Mouse (Mus musculus): Measurements from ENCODE around the gene Zfp449. TPM values are rescaled to one million over a fixed set of nuclear protein-coding genes. Genes with fewer than 3 reads are reported as not detected.

Gene Zfp449
- polyA plus RNA-seq, 1 experiment from 2014 or later: 5.1 TPM

- ATAC-seq: no peak
- Histone ChIP-seq H3K36me3 (no peaks in the 10 kb centered on the region), H3K4me3 (replicated peaks) (no peak overlapping the region), H3K4me1 (replicated peaks) (no peaks in the 10 kb centered on the region), H3K27ac (no peak overlapping the region), H3K9ac (replicated peaks) (no peak overlapping the region), H3K9me3 (no peaks in the 10 kb centered on the region), H3K27me3 (no peaks in the 10 kb centered on the region), H3K4me2 (replicated peaks) (no peak overlapping the region)
- WGBS: 34% methylated on average over 2 of the region's 2 CpGs
These were observed 58.4 kb downstream of the Zfp449 start for GRCm38 (mm10) chrX:56404646-56405045.

- Histone ChIP-seq H3K36me3 (no peaks in the 10 kb centered on the region), H3K4me2 (replicated peaks) (no peak overlapping the region), H3K27me3 (no peaks in the 10 kb centered on the region), H3K4me3 (replicated peaks) (no peak overlapping the region), H3K9ac (replicated peaks) (no peak overlapping the region), H3K27ac (no peak overlapping the region), H3K4me1 (replicated peaks) (no peaks in the 10 kb centered on the region), H3K9me3 (no peaks in the 10 kb centered on the region)
- no peak for ATAC-seq
- WGBS: 64% methylated on average over 1 of the region's 1 CpGs
These were observed 59.3 kb downstream of the Zfp449 start for GRCm38 (mm10) chrX:56405482-56405881.

- Histone ChIP-seq H3K27ac (no peak overlapping the region), H3K4me2 (replicated peaks) (no peak overlapping the region), H3K4me3 (replicated peaks) (no peak overlapping the region), H3K4me1 (replicated peaks) (no peaks in the 10 kb centered on the region), H3K27me3 (no peaks in the 10 kb centered on the region), H3K36me3 (no peaks in the 10 kb centered on the region), H3K9ac (replicated peaks) (no peak overlapping the region), H3K9me3 (no peaks in the 10 kb centered on the region)
- ATAC-seq: no peak
- WGBS: 75% methylated on average over 5 of the region's 5 CpGs
These were observed 59.9 kb downstream of the Zfp449 start for GRCm38 (mm10) chrX:56406128-56406527.

Other genes with a start within 250 kb of the Zfp449 start
- 0.34 and 0.47 TPM in 2 replicates for gene 3830403N18Rik, start 209.8 kb upstream of the Zfp449 start, polyA plus RNA-seq (2015; fragmentation: Nextera tagmentation; extraction: Ambion mirVana)
- gene Gm773, start 133.5 kb upstream of the Zfp449 start, polyA plus RNA-seq (2015; fragmentation: Nextera tagmentation; extraction: Ambion mirVana): not detected in 2 replicates
- gene Smim10l2a, start 28.2 kb downstream of the Zfp449 start, polyA plus RNA-seq (2015; fragmentation: Nextera tagmentation; extraction: Ambion mirVana): 15.0 and 15.1 TPM in 2 replicates
- 1.3 and 2.8 TPM in 2 replicates for gene Gm2174, start 101.6 kb downstream of the Zfp449 start, polyA plus RNA-seq (2015; fragmentation: Nextera tagmentation; extraction: Ambion mirVana)
- gene Ints6l, start 108.5 kb downstream of the Zfp449 start, polyA plus RNA-seq (2015; fragmentation: Nextera tagmentation; extraction: Ambion mirVana): 22.7 and 23.0 TPM in 2 replicates
- not detected in 2 replicates for gene Gm10477, start 178.3 kb downstream of the Zfp449 start, polyA plus RNA-seq (2015; fragmentation: Nextera tagmentation; extraction: Ambion mirVana)
- gene Gm648, start 203.2 kb downstream of the Zfp449 start, polyA plus RNA-seq (2015; fragmentation: Nextera tagmentation; extraction: Ambion mirVana): 0.15 TPM in 1 of 2 replicates, not detected in the other